Mouse (Mus musculus): ENCODE results near the gene Timm13.

- TF ChIP-seq CTCF (IDR thresholded peaks at IDR 0.05; ENCODE audit: low read depth) (no peak), EP300 (IDR thresholded peaks at IDR 0.05; ENCODE audit: low read depth) (no peak)
Observed at GRCm38 (mm10) chr10:80913364-80914011, 12.7 kb upstream of the Timm13 start.

All from liver, embryonic 14.5 days (tissue).